Mouse (Mus musculus) MEL (cell line): ENCODE measurements at regions not wholly inside any gene's neighbourhood (a gene's known extent, or its start where the extent isn't known, plus 50 kb on each side); places are given as distances from the start of the nearest gene placed in this dataset.

ENCODE experiments used
- DNase-seq: peaks from one replicate; pipeline ENCODE4 v3.0.0; 2011; ENCODE audit warnings: low read depth, low spot score
- H3K27ac ChIP-seq: 2 replicates; pipeline ENCODE4 v1.5.1; 2012; ENCODE audit warnings: low read depth, mild to moderate bottlenecking, control low read depth, low read length, moderate library complexity; ENCODE audit not compliant: control insufficient read depth
- H3K27me3 ChIP-seq, 2 experiments: fragments of 150-350 bp in 1 of 2; sonication (generic) in 1 of 2; 2 replicates each; pipeline ENCODE4 v1.6.1; 2012; ENCODE audit warnings: low read length in 2 of 2, mild to moderate bottlenecking in 2 of 2, improper control_type of control experiment in 1 of 2, moderate library complexity in 1 of 2; ENCODE audit not compliant: insufficient read depth in 2 of 2, control insufficient read depth in 1 of 2
- H3K36me3 ChIP-seq, 2 experiments: 2 replicates each; pipeline ENCODE4 v1.6.1; 2012 to 2014; ENCODE audit warnings: low read length in 2 of 2, improper control_type of control experiment in 1 of 2, inconsistent platforms in 1 of 2, mild to moderate bottlenecking in 1 of 2; ENCODE audit not compliant: insufficient read depth in 2 of 2, control insufficient read depth in 1 of 2
- H3K4me1 ChIP-seq, 2 experiments: fragments of 150-350 bp in 1 of 2; sonication (generic) in 1 of 2; 2 replicates each; pipeline ENCODE4 v1.6.1; 2012; ENCODE audit warnings: low read length in 2 of 2, improper control_type of control experiment in 1 of 2, mild to moderate bottlenecking in 1 of 2; ENCODE audit not compliant: insufficient read depth in 2 of 2, control insufficient read depth in 1 of 2
- H3K4me3 ChIP-seq, 2 experiments: fragments of 150-350 bp in 1 of 2; sonication (generic) in 1 of 2; 2 replicates each; pipeline ENCODE4 v1.5.1; 2012; ENCODE audit warnings: low read depth in 2 of 2, low read length in 2 of 2, mild to moderate bottlenecking in 2 of 2, moderate library complexity in 2 of 2, control low read depth in 1 of 2, improper control_type of control experiment in 1 of 2; ENCODE audit not compliant: control insufficient read depth in 1 of 2, insufficient read depth in 1 of 2
- H3K79me2 ChIP-seq: 2 replicates; pipeline ENCODE4 v1.6.1; 2012; ENCODE audit warnings: mild to moderate bottlenecking, low read length, moderate library complexity; ENCODE audit not compliant: control insufficient read depth, poor library complexity, insufficient read depth
- H3K9ac ChIP-seq: 2 replicates; pipeline ENCODE4 v1.6.1; 2012; ENCODE audit warnings: low read depth, mild to moderate bottlenecking, control low read depth, low read length, moderate library complexity; ENCODE audit not compliant: control insufficient read depth, poor library complexity, severe bottlenecking
- H3K9me3 ChIP-seq: fragments of 150-350 bp; sonication (generic); replicated peaks from 2 replicates; pipeline ENCODE4 v1.6.1; 2012; ENCODE audit warnings: mild to moderate bottlenecking, low read length, improper control_type of control experiment, moderate library complexity; ENCODE audit not compliant: insufficient read depth
- BHLHE40 ChIP-seq: IDR thresholded peaks from 2 replicates; pipeline ENCODE4 v1.6.1; 2012; ENCODE audit warnings: low read depth, mild to moderate bottlenecking, inconsistent platforms, low read length, improper control_type of control experiment, borderline replicate concordance
- CHD2 ChIP-seq: IDR thresholded peaks from 2 replicates; pipeline ENCODE4 v1.6.1; 2011; ENCODE audit warnings: low read length, improper control_type of control experiment
- E2F4 ChIP-seq: IDR thresholded peaks from 2 replicates; pipeline ENCODE4 v1.6.1; 2011; ENCODE audit warnings: low read depth, low read length, improper control_type of control experiment, borderline replicate concordance
- EP300 ChIP-seq, 2 experiments: IDR thresholded peaks; 2 replicates each; pipeline ENCODE4 v1.6.1; 2011; ENCODE audit warnings: improper control_type of control experiment in 2 of 2, low read length in 2 of 2, low read depth in 1 of 2, mild to moderate bottlenecking in 1 of 2
- ETS1 ChIP-seq: IDR thresholded peaks from 2 replicates; pipeline ENCODE4 v1.6.1; 2012; ENCODE audit warnings: low read depth, mild to moderate bottlenecking, inconsistent platforms, low read length, improper control_type of control experiment, moderate library complexity
- GATA1 ChIP-seq: IDR thresholded peaks from 2 replicates; pipeline ENCODE4 v1.6.1; 2011; ENCODE audit warnings: low read depth, low read length, improper control_type of control experiment
- JUND ChIP-seq: IDR thresholded peaks from 2 replicates; pipeline ENCODE4 v1.6.1; 2011; ENCODE audit warnings: low read depth, mild to moderate bottlenecking, improper control_type of control experiment, low read length
- KAT2A ChIP-seq: conservative IDR thresholded peaks from 2 replicates; pipeline ENCODE4 v1.6.1; 2012; ENCODE audit warnings: low read depth, low read length, improper control_type of control experiment, inconsistent platforms
- MAX ChIP-seq: IDR thresholded peaks from 2 replicates; pipeline ENCODE4 v1.6.1; 2011; ENCODE audit warnings: low read length, improper control_type of control experiment
- MAZ ChIP-seq: IDR thresholded peaks from 2 replicates; pipeline ENCODE4 v1.6.1; 2012; ENCODE audit warnings: low read depth, mild to moderate bottlenecking, inconsistent platforms, low read length, improper control_type of control experiment
- MEF2A ChIP-seq: IDR thresholded peaks from 2 replicates; pipeline ENCODE4 v1.6.1; 2014; ENCODE audit warnings: low read depth, mild to moderate bottlenecking, inconsistent platforms, low read length, improper control_type of control experiment; ENCODE audit not compliant: poor library complexity, insufficient replicate concordance, severe bottlenecking; ENCODE audit errors: extremely low read depth
- MXI1 ChIP-seq: IDR thresholded peaks from 2 replicates; pipeline ENCODE4 v1.6.1; 2011; ENCODE audit warnings: mild to moderate bottlenecking, low read depth, low read length, improper control_type of control experiment
- MYB ChIP-seq: IDR thresholded peaks from 2 replicates; pipeline ENCODE4 v1.6.1; 2011; ENCODE audit warnings: mild to moderate bottlenecking, low read depth, low read length, improper control_type of control experiment
- NELFE ChIP-seq: IDR thresholded peaks from 2 replicates; pipeline ENCODE4 v1.6.1; 2011; ENCODE audit warnings: low read depth, low read length, improper control_type of control experiment
- NRF1 ChIP-seq: IDR thresholded peaks from 2 replicates; pipeline ENCODE4 v1.6.1; 2014; ENCODE audit warnings: low read depth, mild to moderate bottlenecking, inconsistent platforms, low read length, improper control_type of control experiment, moderate library complexity; ENCODE audit not compliant: poor library complexity, insufficient read depth, severe bottlenecking
- POLR2A ChIP-seq, 2 experiments: IDR thresholded peaks; 2 replicates each; pipeline ENCODE4 v1.6.1; 2011 to 2012; ENCODE audit warnings: low read length in 2 of 2, mild to moderate bottlenecking in 2 of 2, control low read depth in 1 of 2, improper control_type of control experiment in 1 of 2, low read depth in 1 of 2, moderate library complexity in 1 of 2; ENCODE audit not compliant: control insufficient read depth in 1 of 2, insufficient read depth in 1 of 2, poor library complexity in 1 of 2
- POLR2AphosphoS5 ChIP-seq: IDR thresholded peaks from 2 replicates; pipeline ENCODE4 v1.6.1; 2012; ENCODE audit warnings: low read depth, borderline replicate concordance, mild to moderate bottlenecking, inconsistent platforms, low read length, moderate library complexity, mixed read lengths
- RAD21 ChIP-seq: IDR thresholded peaks from 2 replicates; pipeline ENCODE4 v1.6.1; 2011; ENCODE audit warnings: mild to moderate bottlenecking, low read depth, low read length, improper control_type of control experiment
- RCOR1 ChIP-seq: IDR thresholded peaks from 2 replicates; pipeline ENCODE4 v1.6.1; 2012; ENCODE audit warnings: low read depth, mild to moderate bottlenecking, inconsistent platforms, low read length, improper control_type of control experiment
- SMC3 ChIP-seq: IDR thresholded peaks from 2 replicates; pipeline ENCODE4 v1.6.1; 2011; ENCODE audit warnings: low read depth, low read length, improper control_type of control experiment
- TAL1 ChIP-seq: IDR thresholded peaks from 2 replicates; pipeline ENCODE4 v1.6.1; 2012; ENCODE audit warnings: mild to moderate bottlenecking, inconsistent platforms, low read length, moderate library complexity, mixed read lengths
- TBP ChIP-seq: IDR thresholded peaks from 2 replicates; pipeline ENCODE4 v1.8.0; 2011; ENCODE audit warnings: low read depth, low read length, improper control_type of control experiment
- TCF12 ChIP-seq: IDR thresholded peaks from 2 replicates; pipeline ENCODE4 v1.6.1; 2014; ENCODE audit warnings: low read depth, mild to moderate bottlenecking, inconsistent platforms, low read length, improper control_type of control experiment, moderate library complexity
- UBTF ChIP-seq: IDR thresholded peaks from 2 replicates; pipeline ENCODE4 v1.6.1; 2012; ENCODE audit warnings: low read depth, mild to moderate bottlenecking, inconsistent platforms, low read length, improper control_type of control experiment, moderate library complexity, borderline replicate concordance; ENCODE audit not compliant: insufficient read depth
- ZC3H11A ChIP-seq: IDR thresholded peaks from 2 replicates; pipeline ENCODE4 v1.6.1; 2012; ENCODE audit warnings: low read depth, mild to moderate bottlenecking, inconsistent platforms, low read length, improper control_type of control experiment
- ZKSCAN1 ChIP-seq: IDR thresholded peaks from 2 replicates; pipeline ENCODE4 v1.6.1; 2012; ENCODE audit warnings: low read depth, mild to moderate bottlenecking, inconsistent platforms, low read length, improper control_type of control experiment, moderate library complexity

GRCm38 (mm10) chr1:12367872-12368271 lies 954.0 kb downstream of the A830018L16Rik start:
- no peak for DNase-seq
- no peaks in the 10 kb centered on the region for H3K36me3 ChIP-seq
- no peak overlapping the region for H3K9ac ChIP-seq
- TF ChIP-seq POLR2AphosphoS5 (no peak), POLR2A (IDR thresholded peaks at IDR 0.05; ENCODE audit: control insufficient read depth in 1 of 2, insufficient read depth in 1 of 2, low read depth in 1 of 2, low read length in 2 of 2, poor library complexity in 1 of 2) (no peak), TCF12 (no peak), NRF1 (no peak), CHD2 (no peak), E2F4 (no peak), ETS1 (no peak), MEF2A (no peak), TAL1 (no peak), MYB (no peak), RCOR1 (no peak), NELFE (no peak), UBTF (no peak), JUND (no peak), KAT2A (no peak)
- H3K79me2 ChIP-seq, result no peaks in the 10 kb centered on the region
- H3K27ac ChIP-seq, result no peak overlapping the region
- no peaks in the 10 kb centered on the region for H3K9me3 ChIP-seq
- H3K4me3 ChIP-seq, result no peak overlapping the region
- H3K27me3 ChIP-seq, result no peaks in the 10 kb centered on the region
- no peaks in the 10 kb centered on the region for H3K4me1 ChIP-seq

DNA sequence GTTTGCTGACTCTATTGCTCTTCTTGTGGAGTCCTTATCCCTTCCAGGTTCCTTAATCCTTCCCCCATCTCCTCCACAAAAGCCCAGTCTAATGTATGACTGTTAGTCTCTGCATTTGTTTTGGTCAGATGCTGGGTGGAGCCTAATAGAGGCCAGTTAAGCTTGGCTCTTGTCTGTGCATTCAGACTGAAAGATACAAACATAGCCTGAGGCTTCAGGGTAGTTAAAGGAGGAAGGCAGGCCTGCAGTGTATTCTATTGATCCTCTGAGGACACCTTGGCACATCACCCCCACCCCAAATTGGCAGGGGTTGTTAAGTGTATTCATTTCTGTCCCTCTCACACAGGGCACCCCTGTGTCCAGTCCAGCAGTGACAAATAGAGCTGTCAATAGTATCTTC lies 959.1 kb downstream of the A830018L16Rik start:
- TF ChIP-seq MAX, result no peak
- TF ChIP-seq GATA1, result no peak
- TF ChIP-seq SMC3, result no peak
- no peak for TF ChIP-seq POLR2A (IDR thresholded peaks at IDR 0.05; ENCODE audit: control insufficient read depth in 1 of 2, insufficient read depth in 1 of 2, low read depth in 1 of 2, low read length in 2 of 2, poor library complexity in 1 of 2)
- no peak for TF ChIP-seq TAL1
- no peak for TF ChIP-seq POLR2AphosphoS5
- no peak for TF ChIP-seq NRF1
- TF ChIP-seq BHLHE40, result no peak
- TF ChIP-seq ZC3H11A, result no peak
- no peak for TF ChIP-seq MXI1
- no peak for TF ChIP-seq TBP
- no peak for TF ChIP-seq MAZ
- TF ChIP-seq RAD21, result no peak
- TF ChIP-seq EP300 (IDR thresholded peaks at IDR 0.05; ENCODE audit: low read depth in 1 of 2, low read length in 2 of 2), result no peak
- no peak for TF ChIP-seq ZKSCAN1
- TF ChIP-seq, all 39 proteins: peak for 0
- no peak for DNase-seq
- H3K4me3 ChIP-seq, result no peak overlapping the region
- H3K36me3 ChIP-seq, result no peaks in the 10 kb centered on the region
- H3K27ac ChIP-seq, result no peak overlapping the region
- no peaks in the 10 kb centered on the region for H3K79me2 ChIP-seq
- no peak overlapping the region for H3K9ac ChIP-seq
- no peaks in the 10 kb centered on the region for H3K9me3 ChIP-seq
- no peaks in the 10 kb centered on the region for H3K27me3 ChIP-seq
- H3K4me1 ChIP-seq, result no peaks in the 10 kb centered on the region
